Mouse (Mus musculus) midbrain, embryonic 12.5 days (tissue): ENCODE data around the gene Met. TPM values are rescaled to one million over a fixed set of nuclear protein-coding genes. Genes with fewer than 3 reads are reported as not detected.

Source experiments
- ATAC-seq: fragments of 200-750 bp; cut with Nextera tagmentation; 2 replicates; pipeline ENCODE4 v1.8.0; 2017; ENCODE audit warnings: low read depth, moderate TSS enrichment, moderate library complexity; ENCODE audit not compliant: low FRiP score
- H3K27ac ChIP-seq: fragments of 300-500 bp; sonication (generic); replicated peaks from 2 replicates; pipeline ENCODE4 v1.5.1; 2016; ENCODE audit warnings: mild to moderate bottlenecking
- H3K27me3 ChIP-seq: fragments of 300-500 bp; sonication (generic); 2 replicates; pipeline ENCODE4 v1.6.1; 2016; ENCODE audit warnings: mild to moderate bottlenecking
- H3K36me3 ChIP-seq: fragments of 300-500 bp; sonication (generic); 2 replicates; pipeline ENCODE4 v1.6.1; 2016
- H3K4me1 ChIP-seq: fragments of 300-500 bp; sonication (generic); 2 replicates; pipeline ENCODE4 v1.6.1; 2016
- H3K4me2 ChIP-seq: fragments of 300-500 bp; sonication (generic); replicated peaks from 2 replicates; pipeline ENCODE4 v1.6.1; 2016; ENCODE audit warnings: mild to moderate bottlenecking, moderate library complexity
- H3K4me3 ChIP-seq: fragments of 300-500 bp; sonication (generic); 2 replicates; pipeline ENCODE4 v1.5.1; 2016; ENCODE audit warnings: mild to moderate bottlenecking
- H3K9ac ChIP-seq: fragments of 300-500 bp; sonication (generic); replicated peaks from 2 replicates; pipeline ENCODE4 v1.6.1; 2016; ENCODE audit warnings: mild to moderate bottlenecking, moderate library complexity
- H3K9me3 ChIP-seq: fragments of 300-500 bp; sonication (generic); 2 replicates; pipeline ENCODE4 v1.6.1; 2016; ENCODE audit warnings: mild to moderate bottlenecking
- WGBS: fragments of 180-500 bp; shearing (Covaris S2); methylation state at CpG from one replicate; pipeline ENCODE4 v1.1.7; 2016; 5-methylcytosine and 5-hydroxymethylcytosine counted together
- polyA plus RNA-seq: library from polyadenylated mRNA; unstranded; fragments of >200 nt; fragmentation: Nextera tagmentation; extraction: Ambion mirVana; gene quantifications from 2 replicates; pipeline ENCODE4 v1.2.1, GENCODE M21; 2016

Met gene
- polyA plus RNA-seq: 1.9 and 2.5 TPM in 2 replicates

DNA sequence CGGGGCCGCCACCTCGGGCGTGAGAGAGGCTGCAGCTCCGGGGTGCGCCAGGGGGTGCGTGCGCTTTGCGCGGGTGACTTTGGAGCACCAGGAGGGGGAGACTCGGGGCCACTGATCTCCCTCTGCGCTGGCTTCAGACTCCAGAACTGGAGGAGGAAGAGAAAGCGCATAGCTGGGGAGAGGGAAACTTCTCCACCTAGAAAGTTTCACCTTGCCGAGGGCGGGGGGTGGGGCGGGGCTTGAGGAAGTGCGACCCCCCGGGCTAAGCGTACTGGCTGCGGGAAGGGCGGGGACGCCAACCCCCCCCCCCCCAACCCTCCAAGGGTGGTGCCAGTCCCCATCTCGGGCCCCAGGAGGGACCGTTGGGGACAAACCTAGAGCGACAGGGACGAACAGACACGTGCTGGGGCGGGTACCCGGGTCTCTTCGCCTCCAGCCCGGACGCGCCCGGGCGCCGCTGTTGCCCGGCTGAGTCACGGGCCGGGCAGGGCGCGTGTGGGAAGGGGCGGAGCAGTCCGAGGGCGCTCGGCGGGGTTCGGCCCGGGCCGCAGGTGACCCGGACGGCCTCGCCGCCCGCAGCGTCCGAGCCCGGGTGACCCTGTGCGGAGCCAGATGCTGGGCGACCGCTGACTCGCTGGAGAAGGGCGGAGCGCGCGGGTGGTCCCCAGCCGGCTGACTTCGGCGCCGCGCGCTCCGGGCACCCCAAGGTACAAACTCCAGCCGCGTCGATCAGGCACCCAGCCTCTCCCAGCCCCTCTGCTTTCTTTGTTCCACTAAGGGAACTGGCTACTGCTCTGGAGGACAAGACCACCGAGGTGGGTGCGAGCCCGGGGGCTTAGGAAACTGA lies at the start of gene Met:
Gene Met, plus strand, starts transcription at position 367 of the 847 bp plus-strand sequence.
- Histone ChIP-seq H3K27ac (no peak within 1 kb of the TSS), H3K4me1 (peaks cover 13% of the 10 kb centered on the region), H3K4me3 (peak within 1 kb of the TSS; percentile 73), H3K36me3 (no peaks in the 10 kb centered on the region), H3K4me2 (peak within 1 kb of the TSS; percentile 99), H3K9me3 (no peaks in the 10 kb centered on the region), H3K27me3 (peaks cover 59% of the 10 kb centered on the region), H3K9ac (peak within 1 kb of the TSS; percentile 59)
- WGBS: under 1% methylated on average over 70 of the region's 78 CpGs
- ATAC-seq: peak; percentile 87

DNA sequence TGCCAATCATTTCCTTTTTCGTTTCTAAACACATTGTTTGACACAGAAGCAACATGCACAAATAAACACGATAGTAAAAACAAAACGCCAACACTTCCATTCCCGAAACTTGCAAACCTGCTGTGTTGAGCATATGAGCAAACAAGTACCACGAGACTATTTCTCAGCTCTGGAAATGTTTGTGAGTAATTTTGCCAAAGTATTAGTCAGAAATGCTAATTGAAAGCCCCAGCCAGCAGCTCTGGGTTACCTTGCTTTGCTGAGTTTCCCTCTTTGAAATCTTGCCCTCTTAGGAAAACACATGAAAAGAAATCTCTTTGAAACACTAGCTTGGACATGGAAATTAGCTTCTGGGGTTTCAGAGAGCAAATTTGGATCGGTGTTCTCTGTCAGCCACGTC lies 45.4 kb upstream of the Met start:
- no peak overlapping the region for H3K4me3 ChIP-seq
- no peak for ATAC-seq
- H3K27ac ChIP-seq: no peak overlapping the region
- no peaks in the 10 kb centered on the region for H3K9me3 ChIP-seq
- 69% methylated on average over 7 of the region's 7 CpGs for WGBS
- no peak overlapping the region for H3K4me2 ChIP-seq
- no peaks in the 10 kb centered on the region for H3K4me1 ChIP-seq
- H3K36me3 ChIP-seq: no peaks in the 10 kb centered on the region
- no peak overlapping the region for H3K9ac ChIP-seq
- H3K27me3 ChIP-seq: no peaks in the 10 kb centered on the region

GRCm38 (mm10) chr6:17422432-17422831 lies 41.2 kb upstream of the Met start:
- no peaks in the 10 kb centered on the region for H3K27me3 ChIP-seq
- H3K36me3 ChIP-seq: no peaks in the 10 kb centered on the region
- H3K4me1 ChIP-seq: no peaks in the 10 kb centered on the region
- H3K27ac ChIP-seq: no peak overlapping the region
- H3K4me2 ChIP-seq: no peak overlapping the region
- ATAC-seq: no peak
- 100% methylated on average over 1 of the region's 1 CpGs for WGBS
- H3K9me3 ChIP-seq: no peaks in the 10 kb centered on the region
- no peak overlapping the region for H3K9ac ChIP-seq
- no peak overlapping the region for H3K4me3 ChIP-seq

DNA sequence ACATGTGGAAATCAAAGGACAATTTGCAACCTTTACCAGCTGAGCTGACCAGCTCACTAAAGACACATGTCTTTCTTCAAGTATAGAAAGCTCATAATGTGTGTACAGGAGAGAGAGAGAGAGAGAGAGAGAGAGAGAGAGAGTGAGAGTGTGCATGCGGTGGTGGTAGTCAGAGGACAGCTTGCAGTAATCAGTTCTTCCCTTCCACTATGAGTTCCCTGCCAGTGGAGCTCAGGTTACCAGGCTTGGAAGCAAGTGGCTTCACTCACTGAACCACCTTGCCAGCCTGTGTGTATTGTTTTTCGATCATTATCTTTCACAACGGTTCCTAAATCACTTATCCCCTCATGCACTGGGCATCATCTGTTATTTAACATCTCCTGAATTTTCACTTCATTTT lies 34.6 kb upstream of the Met start:
- Histone ChIP-seq H3K4me3 (no peak overlapping the region), H3K9me3 (no peaks in the 10 kb centered on the region), H3K36me3 (no peaks in the 10 kb centered on the region), H3K4me2 (no peak overlapping the region), H3K4me1 (no peaks in the 10 kb centered on the region), H3K27ac (no peak overlapping the region), H3K27me3 (no peaks in the 10 kb centered on the region), H3K9ac (no peak overlapping the region)
- 83% methylated on average over 3 of the region's 3 CpGs for WGBS
- ATAC-seq: no peak

- Histone ChIP-seq H3K9me3 (no peaks in the 10 kb centered on the region), H3K4me3 (no peak overlapping the region), H3K4me1 (no peaks in the 10 kb centered on the region), H3K9ac (no peak overlapping the region), H3K4me2 (no peak overlapping the region), H3K27ac (no peak overlapping the region), H3K36me3 (no peaks in the 10 kb centered on the region), H3K27me3 (no peaks in the 10 kb centered on the region)
- WGBS: 70% methylated on average over 3 of the region's 3 CpGs
- ATAC-seq: no peak
Measured at GRCm38 (mm10) chr6:17429611-17430010, 34.0 kb upstream of the Met start.

GRCm38 (mm10) chr6:17443311-17443710 lies 20.3 kb upstream of the Met start:
- Histone ChIP-seq H3K36me3 (no peaks in the 10 kb centered on the region), H3K4me1 (no peaks in the 10 kb centered on the region), H3K27ac (no peak overlapping the region), H3K27me3 (no peaks in the 10 kb centered on the region), H3K9ac (no peak overlapping the region), H3K9me3 (no peaks in the 10 kb centered on the region), H3K4me3 (no peak overlapping the region), H3K4me2 (no peak overlapping the region)
- no peak for ATAC-seq
- WGBS: 91% methylated on average over 4 of the region's 4 CpGs

GRCm38 (mm10) chr6:17451305-17451704 lies 12.3 kb upstream of the Met start:
- no peak for ATAC-seq
- no peak overlapping the region for H3K27ac ChIP-seq
- no peaks in the 10 kb centered on the region for H3K36me3 ChIP-seq
- H3K4me3 ChIP-seq: no peak overlapping the region
- no peaks in the 10 kb centered on the region for H3K9me3 ChIP-seq
- H3K9ac ChIP-seq: no peak overlapping the region
- WGBS: 19% methylated on average over 5 of the region's 5 CpGs
- no peaks in the 10 kb centered on the region for H3K27me3 ChIP-seq
- H3K4me2 ChIP-seq: no peak overlapping the region
- H3K4me1 ChIP-seq: peaks cover 4% of the 10 kb centered on the region; the same call in 1 of the 2 replicates

- Histone ChIP-seq H3K9me3 (no peaks in the 10 kb centered on the region), H3K36me3 (no peaks in the 10 kb centered on the region), H3K9ac (no peak overlapping the region), H3K27me3 (0 out of 2 replicates have a peak, but pooled peaks cover 8% of the 10 kb centered on the region), H3K4me3 (no peak overlapping the region), H3K4me1 (peaks cover 4% of the 10 kb centered on the region; the same call in 1 of the 2 replicates), H3K4me2 (no peak overlapping the region), H3K27ac (no peak overlapping the region)
- 88% methylated on average over 1 of the region's 1 CpGs for WGBS
- ATAC-seq: no peak
Measured at GRCm38 (mm10) chr6:17455116-17455515, 8.5 kb upstream of the Met start.

- Histone ChIP-seq H3K9me3 (no peaks in the 10 kb centered on the region), H3K27ac (no peak overlapping the region), H3K36me3 (no peaks in the 10 kb centered on the region), H3K9ac (no peak overlapping the region), H3K4me1 (peaks cover 9% of the 10 kb centered on the region), H3K4me3 (no peak overlapping the region), H3K27me3 (peaks cover 40% of the 10 kb centered on the region), H3K4me2 (no peak overlapping the region)
- 55% methylated on average over 6 of the region's 6 CpGs for WGBS
- no peak for ATAC-seq
Measured at GRCm38 (mm10) chr6:17459561-17459960, 4.0 kb upstream of the Met start.

GRCm38 (mm10) chr6:17461435-17461834 lies 2.2 kb upstream of the Met start:
- H3K9me3 ChIP-seq: no peaks in the 10 kb centered on the region
- peaks cover 56% of the 10 kb centered on the region for H3K27me3 ChIP-seq

GRCm38 (mm10) chr6:17464281-17465025 lies 853 bp downstream of the Met start:
- H3K9ac ChIP-seq: peak overlapping the region; percentile 59
- H3K27me3 ChIP-seq: peaks cover 56% of the 10 kb centered on the region
- peak; percentile 25 for ATAC-seq
- H3K27ac ChIP-seq: no peak overlapping the region
- H3K9me3 ChIP-seq: no peaks in the 10 kb centered on the region
- H3K4me3 ChIP-seq: peak overlapping the region; percentile 73
- no peaks in the 10 kb centered on the region for H3K36me3 ChIP-seq
- H3K4me2 ChIP-seq: peak overlapping the region; percentile 99
- peaks cover 13% of the 10 kb centered on the region for H3K4me1 ChIP-seq
- WGBS: 14% methylated on average over 15 of the region's 15 CpGs

More at GRCm38 (mm10) chr6:17461435-17461834, 2.2 kb upstream of the Met start:
- Histone ChIP-seq H3K27ac (no peak overlapping the region), H3K4me1 (peaks cover 13% of the 10 kb centered on the region), H3K36me3 (no peaks in the 10 kb centered on the region), H3K9ac (no peak overlapping the region), H3K4me3 (no peak overlapping the region), H3K4me2 (no peak overlapping the region)
- WGBS: 74% methylated on average over 7 of the region's 7 CpGs
- no peak for ATAC-seq

DNA sequence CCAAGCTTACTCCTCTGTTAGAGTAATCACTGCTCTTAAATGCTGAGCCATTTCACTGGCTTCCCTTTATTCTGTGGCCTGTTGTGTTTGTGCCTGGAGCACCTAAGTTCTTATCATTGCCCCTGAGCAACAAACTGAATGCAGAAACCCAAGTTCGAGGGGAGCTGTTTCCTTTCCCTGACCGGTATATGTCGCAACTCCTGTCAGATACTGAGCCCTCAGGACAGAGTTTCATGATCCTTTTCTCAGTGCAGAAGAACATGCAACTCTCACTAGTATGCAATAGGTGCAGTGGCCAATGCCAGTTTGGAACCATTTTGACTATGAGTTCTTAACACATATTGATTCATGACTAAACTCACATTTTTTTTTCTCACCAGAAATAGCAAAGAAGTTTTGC lies 2.9 kb downstream of the Met start:
- Histone ChIP-seq H3K4me3 (no peak overlapping the region), H3K9me3 (no peaks in the 10 kb centered on the region), H3K27me3 (peaks cover 46% of the 10 kb centered on the region), H3K4me1 (peaks cover 13% of the 10 kb centered on the region), H3K27ac (no peak overlapping the region), H3K4me2 (no peak overlapping the region), H3K36me3 (no peaks in the 10 kb centered on the region), H3K9ac (no peak overlapping the region)
- ATAC-seq: no peak
- WGBS: 86% methylated on average over 3 of the region's 3 CpGs
